Mouse (Mus musculus): ENCODE measurements around the gene Cavin3. TPM values are rescaled to one million over a fixed set of nuclear protein-coding genes. Genes with fewer than 3 reads are reported as not detected.

Cavin3 gene
- polyA plus RNA-seq (2012; rRNA removed) = 35.1 and 53.9 TPM in 2 replicates

DNA sequence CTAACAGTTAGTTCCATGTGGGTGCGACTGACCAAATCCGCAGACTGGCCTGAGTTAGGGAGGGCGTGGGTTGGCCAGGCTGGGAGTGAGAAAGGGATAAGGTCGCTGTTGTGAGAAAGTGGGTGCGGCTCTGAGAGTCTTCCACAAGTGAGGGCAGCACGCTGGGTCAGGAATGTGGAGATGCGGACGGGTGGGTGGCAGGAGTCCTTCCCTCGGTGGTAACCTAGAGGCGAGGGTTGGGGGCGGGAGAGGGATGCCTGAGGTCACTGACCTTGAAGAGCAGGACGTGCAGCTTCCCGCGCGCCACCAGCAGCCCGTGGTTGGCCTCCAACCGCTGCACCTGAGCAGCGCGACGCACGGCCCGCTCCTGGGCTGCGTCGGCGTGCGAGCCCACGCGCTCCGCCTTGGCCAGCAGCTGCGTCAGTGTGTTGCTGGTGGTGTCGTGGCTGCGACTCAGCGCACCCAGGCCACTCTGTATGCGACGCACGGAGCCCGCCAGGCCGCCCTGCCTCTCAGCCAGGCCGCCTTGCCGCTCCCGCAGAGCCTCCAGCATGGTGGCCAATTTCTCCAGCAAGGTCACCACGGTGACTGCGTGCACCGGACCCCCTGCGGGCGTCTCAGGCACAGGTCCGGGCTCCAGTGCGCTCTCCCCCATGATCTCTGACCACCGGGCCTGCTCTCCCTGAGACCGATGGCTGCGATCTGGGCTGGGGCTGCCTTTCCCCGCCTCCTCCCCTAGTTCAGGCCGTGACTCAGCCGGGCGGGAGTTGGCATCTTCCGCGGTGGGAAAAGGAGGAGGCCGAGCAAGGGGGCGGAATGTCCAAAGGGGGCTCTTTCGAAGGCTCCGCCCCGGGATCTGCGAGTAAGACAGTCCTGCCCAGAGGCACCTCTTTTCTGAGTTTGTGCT lies at the start of gene Cavin3:
TSS of gene Cavin3 (minus strand) at position 796 of the 907 bp plus-strand sequence.
- Histone ChIP-seq H3K27ac (ENCODE audit: insufficient read depth, low read length) (peak within 1 kb of the TSS; percentile 78), H3K4me1 (ENCODE audit: control insufficient read depth, insufficient read depth, insufficient read length) (no peaks in the 10 kb centered on the region), H3K4me3 (ENCODE audit: extremely low read depth, insufficient read depth, insufficient read length) (peak within 1 kb of the TSS; percentile 47; the same call in 1 of the 2 replicates), H3K36me3 (ENCODE audit: control insufficient read depth, insufficient read depth, low read length) (no peaks in the 10 kb centered on the region), H3K27me3 (ENCODE audit: control insufficient read depth, insufficient read depth, low read length) (no peaks in the 10 kb centered on the region)
- whole genome bisulfite sequencing = 12% methylated on average over 63 of the region's 63 CpGs
- peak in 1 of 2 experiments; percentile 13 for DNase-seq (ENCODE audit: low read depth in 1 of 2, low spot score in 2 of 2)
- TF ChIP-seq CTCF (IDR thresholded peaks at IDR 0.05; ENCODE audit: extremely low read depth, insufficient read depth, insufficient read length, insufficient replicate concordance) = no peak
- TF ChIP-seq POLR2A (IDR thresholded peaks at IDR 0.05; ENCODE audit: low read depth, low read length) = no peak

DNA sequence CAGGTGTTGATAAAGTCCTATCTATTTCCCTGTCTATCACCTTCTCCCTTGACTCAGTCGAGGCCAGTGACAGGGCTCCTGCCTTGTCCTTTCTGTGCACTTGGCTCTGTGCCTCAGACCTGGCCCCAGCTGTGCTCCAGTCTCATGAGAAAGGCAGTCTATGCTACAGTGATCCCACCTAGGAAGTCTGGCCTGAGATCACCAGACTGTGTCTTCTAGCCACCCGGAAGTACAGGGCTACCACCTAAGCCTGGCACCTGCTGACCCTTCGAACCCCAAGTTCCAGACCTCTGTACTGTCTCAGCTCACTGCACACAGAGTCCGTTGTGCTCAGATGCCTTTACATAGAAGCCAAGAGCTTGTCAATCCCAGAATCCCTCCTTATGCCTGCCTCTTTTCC lies 46.0 kb upstream of the Cavin3 start:
- WGBS = 78% methylated on average over 4 of the region's 4 CpGs
- Histone ChIP-seq H3K4me1 (ENCODE audit: control insufficient read depth, insufficient read depth, insufficient read length) (no peaks in the 10 kb centered on the region), H3K4me3 (ENCODE audit: extremely low read depth, insufficient read depth, insufficient read length) (no peak overlapping the region), H3K36me3 (ENCODE audit: control insufficient read depth, insufficient read depth, low read length) (no peaks in the 10 kb centered on the region), H3K27ac (ENCODE audit: insufficient read depth, low read length) (no peak overlapping the region), H3K27me3 (ENCODE audit: control insufficient read depth, insufficient read depth, low read length) (no peaks in the 10 kb centered on the region)
- no peak for DNase-seq (ENCODE audit: low read depth in 1 of 2, low spot score in 2 of 2)
- TF ChIP-seq CTCF (IDR thresholded peaks at IDR 0.05; ENCODE audit: extremely low read depth, insufficient read depth, insufficient read length, insufficient replicate concordance) (no peak), POLR2A (IDR thresholded peaks at IDR 0.05; ENCODE audit: low read depth, low read length) (no peak)

DNA sequence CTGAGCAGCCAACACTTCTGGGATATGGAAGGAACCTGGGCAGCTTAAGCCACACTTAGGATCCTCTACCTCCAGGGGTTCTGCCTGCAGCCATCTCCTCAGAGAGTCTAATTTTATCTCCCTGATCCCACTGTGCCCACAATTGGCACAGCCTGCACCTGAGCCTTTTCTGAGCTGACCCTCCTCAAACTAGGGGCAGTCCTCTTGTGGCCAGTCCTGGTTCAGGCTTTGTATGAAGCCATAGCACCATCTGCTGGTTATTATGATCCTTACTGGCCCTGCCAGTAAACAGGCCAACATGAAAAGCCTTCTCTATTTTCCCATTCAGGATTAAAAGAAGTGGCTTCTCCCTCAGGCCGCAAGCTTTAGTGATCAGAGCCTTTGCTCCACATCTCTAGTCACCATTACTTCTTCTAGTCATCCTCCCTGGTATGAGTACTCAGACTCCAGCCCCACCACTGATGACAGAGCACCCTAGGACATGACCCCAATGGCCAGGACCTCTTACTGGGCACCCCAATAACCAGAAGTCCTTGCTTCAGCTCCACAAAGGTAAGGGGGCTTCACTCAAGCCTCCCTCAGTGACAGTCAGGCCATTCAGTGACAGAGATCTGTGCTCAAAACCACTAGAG lies 45.3 kb upstream of the Cavin3 start:
- no peaks in the 10 kb centered on the region for H3K27me3 ChIP-seq (ENCODE audit: control insufficient read depth, insufficient read depth, low read length)
- H3K4me1 ChIP-seq (ENCODE audit: control insufficient read depth, insufficient read depth, insufficient read length) = no peaks in the 10 kb centered on the region
- no peak for DNase-seq (ENCODE audit: low read depth in 1 of 2, low spot score in 2 of 2)
- H3K36me3 ChIP-seq (ENCODE audit: control insufficient read depth, insufficient read depth, low read length) = no peaks in the 10 kb centered on the region
- TF ChIP-seq CTCF (IDR thresholded peaks at IDR 0.05; ENCODE audit: extremely low read depth, insufficient read depth, insufficient read length, insufficient replicate concordance) (no peak; the same call in 1 of the 2 replicates), POLR2A (IDR thresholded peaks at IDR 0.05; ENCODE audit: low read depth, low read length) (no peak)
- H3K27ac ChIP-seq (ENCODE audit: insufficient read depth, low read length) = no peak overlapping the region
- 88% methylated on average over 1 of the region's 1 CpGs for WGBS
- H3K4me3 ChIP-seq (ENCODE audit: extremely low read depth, insufficient read depth, insufficient read length) = no peak overlapping the region

DNA sequence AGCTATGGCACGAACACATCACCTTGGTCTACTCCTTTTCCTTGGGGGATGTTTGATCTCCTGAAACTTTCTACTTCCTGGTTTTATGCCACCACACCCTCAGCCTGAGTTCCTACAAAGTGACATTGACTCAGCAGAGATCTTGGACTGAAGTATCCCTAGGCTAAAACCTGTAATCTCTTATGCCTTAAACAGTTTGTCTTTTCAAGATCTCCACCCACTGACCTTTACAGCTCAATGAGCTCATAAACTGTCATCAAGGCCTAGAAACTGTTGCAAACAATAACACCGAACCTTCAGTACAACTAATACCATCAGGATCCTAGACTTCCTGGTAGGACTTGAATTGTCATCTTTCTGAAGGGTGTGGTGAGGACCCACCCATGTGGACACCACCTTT lies 42.1 kb upstream of the Cavin3 start:
- H3K27ac ChIP-seq (ENCODE audit: insufficient read depth, low read length) = no peak overlapping the region
- TF ChIP-seq POLR2A (IDR thresholded peaks at IDR 0.05; ENCODE audit: low read depth, low read length) (no peak), CTCF (IDR thresholded peaks at IDR 0.05; ENCODE audit: extremely low read depth, insufficient read depth, insufficient read length, insufficient replicate concordance) (no peak)

DNA sequence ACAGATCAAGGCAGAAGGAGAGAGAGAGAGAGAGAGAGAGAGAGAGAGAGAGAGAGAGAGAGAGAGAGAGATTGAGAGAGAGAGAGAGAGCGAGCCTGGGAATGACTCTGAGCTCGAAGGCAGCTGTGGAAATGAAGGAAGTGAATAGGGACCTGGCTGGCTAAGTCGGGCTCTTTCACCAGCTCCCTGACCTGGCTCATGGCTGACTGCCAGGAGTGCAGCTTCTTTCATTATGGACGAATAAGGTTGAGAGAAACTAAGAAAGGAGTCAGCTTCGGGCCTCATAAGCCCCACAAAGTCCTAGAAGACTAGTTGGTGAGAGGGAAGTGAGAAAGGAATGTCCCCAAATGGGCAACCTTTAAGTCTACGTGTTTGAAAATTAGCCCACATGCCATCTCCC lies 38.1 kb upstream of the Cavin3 start:
- H3K4me3 ChIP-seq (ENCODE audit: extremely low read depth, insufficient read depth, insufficient read length) = no peak overlapping the region
- DNase-seq (ENCODE audit: low read depth in 1 of 2, low spot score in 2 of 2) = no peak
- TF ChIP-seq CTCF (IDR thresholded peaks at IDR 0.05; ENCODE audit: extremely low read depth, insufficient read depth, insufficient read length, insufficient replicate concordance) (no peak), POLR2A (IDR thresholded peaks at IDR 0.05; ENCODE audit: low read depth, low read length) (no peak)
- H3K27ac ChIP-seq (ENCODE audit: insufficient read depth, low read length) = no peak overlapping the region
- H3K4me1 ChIP-seq (ENCODE audit: control insufficient read depth, insufficient read depth, insufficient read length) = no peaks in the 10 kb centered on the region
- WGBS = 44% methylated on average over 6 of the region's 6 CpGs
- no peaks in the 10 kb centered on the region for H3K27me3 ChIP-seq (ENCODE audit: control insufficient read depth, insufficient read depth, low read length)
- H3K36me3 ChIP-seq (ENCODE audit: control insufficient read depth, insufficient read depth, low read length) = no peaks in the 10 kb centered on the region

More for the DNA sequence above, 42.1 kb upstream of the Cavin3 start:
- no peak for DNase-seq (ENCODE audit: low read depth in 1 of 2, low spot score in 2 of 2)
- WGBS = 82% methylated on average over 2 of the region's 2 CpGs
- H3K4me1 ChIP-seq (ENCODE audit: control insufficient read depth, insufficient read depth, insufficient read length) = no peaks in the 10 kb centered on the region
- no peaks in the 10 kb centered on the region for H3K27me3 ChIP-seq (ENCODE audit: control insufficient read depth, insufficient read depth, low read length)
- H3K36me3 ChIP-seq (ENCODE audit: control insufficient read depth, insufficient read depth, low read length) = no peaks in the 10 kb centered on the region
- H3K4me3 ChIP-seq (ENCODE audit: extremely low read depth, insufficient read depth, insufficient read length) = no peak overlapping the region

DNA sequence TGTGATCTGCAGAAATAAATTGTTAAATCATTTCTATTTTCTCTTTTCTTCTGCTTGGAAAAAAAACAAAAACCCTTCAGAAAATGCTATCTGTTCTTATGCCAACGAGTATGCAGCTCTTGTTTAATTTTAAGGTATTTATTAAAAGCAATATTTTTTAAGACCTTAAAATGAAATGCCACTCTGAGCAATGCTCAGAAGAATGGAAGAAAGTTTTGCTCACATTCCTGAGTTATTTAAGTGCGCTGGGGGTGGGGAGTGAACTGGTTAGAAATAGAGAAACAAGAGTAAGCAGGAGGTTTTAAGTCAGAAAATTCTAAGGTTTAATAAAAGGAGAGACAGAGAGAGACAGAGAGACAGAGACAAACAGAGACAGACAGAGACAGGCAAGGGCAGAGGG lies 37.7 kb upstream of the Cavin3 start:
- H3K4me3 ChIP-seq (ENCODE audit: extremely low read depth, insufficient read depth, insufficient read length) = no peak overlapping the region
- DNase-seq (ENCODE audit: low read depth in 1 of 2, low spot score in 2 of 2) = no peak
- no peaks in the 10 kb centered on the region for H3K36me3 ChIP-seq (ENCODE audit: control insufficient read depth, insufficient read depth, low read length)
- H3K27me3 ChIP-seq (ENCODE audit: control insufficient read depth, insufficient read depth, low read length) = no peaks in the 10 kb centered on the region
- TF ChIP-seq CTCF (IDR thresholded peaks at IDR 0.05; ENCODE audit: extremely low read depth, insufficient read depth, insufficient read length, insufficient replicate concordance) (no peak), POLR2A (IDR thresholded peaks at IDR 0.05; ENCODE audit: low read depth, low read length) (no peak)
- no peaks in the 10 kb centered on the region for H3K4me1 ChIP-seq (ENCODE audit: control insufficient read depth, insufficient read depth, insufficient read length)
- no peak overlapping the region for H3K27ac ChIP-seq (ENCODE audit: insufficient read depth, low read length)
- 77% methylated on average over 2 of the region's 2 CpGs for WGBS

Measured in spleen, adult 2 months (tissue).